Mouse (Mus musculus) testis, adult 2 months (tissue): ENCODE measurements around the gene Hook2.

Experiments used
- CTCF ChIP-seq: fragments of 200-500 bp; IDR thresholded peaks from 2 replicates; pipeline ENCODE4 v1.5.1; 2012; ENCODE audit warnings: low read depth, mild to moderate bottlenecking, inconsistent platforms, low read length, moderate library complexity; ENCODE audit not compliant: control insufficient read depth, insufficient read depth, insufficient replicate concordance
- POLR2A ChIP-seq: fragments of 200-500 bp; IDR thresholded peaks from 2 replicates; pipeline ENCODE4 v1.6.1; 2012; ENCODE audit warnings: low read depth, mild to moderate bottlenecking, inconsistent platforms, low read length, moderate library complexity; ENCODE audit not compliant: control insufficient read depth

DNA sequence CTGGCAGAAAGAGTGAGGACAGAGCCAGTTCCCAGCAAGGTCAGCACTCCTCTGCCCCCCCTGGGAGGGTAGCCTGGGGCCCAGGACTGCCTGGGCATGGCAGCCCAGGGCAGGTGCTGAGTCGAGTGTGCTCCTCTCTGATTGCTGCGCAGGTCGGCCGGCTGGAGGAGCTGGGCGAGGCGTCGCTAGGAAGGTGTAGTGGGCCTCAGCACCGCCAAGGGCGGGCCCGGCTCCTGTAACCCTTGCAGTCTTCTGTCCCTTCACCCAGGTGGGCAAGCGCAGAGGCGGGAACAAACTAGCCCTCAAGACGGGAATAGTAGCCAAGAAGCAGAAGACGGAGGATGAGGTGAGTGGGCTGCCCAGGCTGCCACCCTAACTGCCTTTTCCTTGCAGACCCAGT lies 38.9 kb downstream of the Hook2 start:
- TF ChIP-seq CTCF (no peak), POLR2A (no peak)
